Mouse (Mus musculus): ENCODE measurements around the gene Ugt2b1. TPM values are rescaled to one million over a fixed set of nuclear protein-coding genes. Genes with fewer than 3 reads are reported as not detected.

Ugt2b1 gene
- not detected for total RNA-seq (2023)

GRCm38 (mm10) chr5:86926426-86926825 is at the start of gene Ugt2b1:
TSS of gene Ugt2b1 (minus strand) at chr5:86926530.

GRCm38 (mm10) chr5:86906758-86907157 is 19.6 kb downstream of the Ugt2b1 start, which contains the start of gene Ugt2b34:
TSS of gene Ugt2b34 (minus strand) at chr5:86906937.

Other genes with a start within 250 kb of the Ugt2b1 start
- not detected for gene Tmprss11e, start 180.7 kb downstream of the Ugt2b1 start, total RNA-seq (2023)
- 100 to 1,000 TPM; 205 to 227 TPM for gene Ythdc1, start 122.3 kb downstream of the Ugt2b1 start, total RNA-seq (2023)
- gene Ugt2b34, start 19.6 kb downstream of the Ugt2b1 start, total RNA-seq (2023) = not detected
- gene Ugt2b35, start 74.3 kb upstream of the Ugt2b1 start, total RNA-seq (2023) = not detected
- not detected for gene Ugt2b36, start 166.0 kb upstream of the Ugt2b1 start, total RNA-seq (2023)
- gene Ugt2b5, start 213.8 kb upstream of the Ugt2b1 start, total RNA-seq (2023) = not detected